Mouse (Mus musculus): ENCODE measurements at regions not wholly inside any gene's neighbourhood (a gene's known extent, or its start where the extent isn't known, plus 50 kb on each side); places are given as distances from the start of the nearest gene placed in this dataset.

GRCm38 (mm10) chr4:98282275-98282674, 100.8 kb downstream of the Tm2d1 start:
- DNase-seq (ENCODE audit: low spot score in 2 of 2), result no peak

GRCm38 (mm10) chr4:98258336-98258735, 124.8 kb downstream of the Tm2d1 start:
- DNase-seq (ENCODE audit: low spot score in 2 of 2), result no peak

GRCm38 (mm10) chr4:98257711-98258110, 125.4 kb downstream of the Tm2d1 start:
- no peak for DNase-seq (ENCODE audit: low spot score in 2 of 2)

- peak in 1 of 2 experiments; percentile 18 for DNase-seq (ENCODE audit: low spot score in 2 of 2)
Observed at GRCm38 (mm10) chr4:98254856-98255853, 128.0 kb downstream of the Tm2d1 start.

GRCm38 (mm10) chr4:98243941-98244929, 138.9 kb downstream of the Tm2d1 start:
- peak in 1 of 2 experiments; percentile 27 for DNase-seq (ENCODE audit: low spot score in 2 of 2)

GRCm38 (mm10) chr4:98243502-98243901, 139.6 kb downstream of the Tm2d1 start:
- no peak for DNase-seq (ENCODE audit: low spot score in 2 of 2)

- DNase-seq (ENCODE audit: low spot score in 2 of 2), result no peak
Observed at GRCm38 (mm10) chr4:98241921-98242320, 141.2 kb downstream of the Tm2d1 start.

GRCm38 (mm10) chr4:98240289-98240688, 142.8 kb downstream of the Tm2d1 start:
- DNase-seq (ENCODE audit: low spot score in 2 of 2), result no peak

- no peak for DNase-seq (ENCODE audit: low spot score in 2 of 2)
Observed at GRCm38 (mm10) chr4:98238075-98238474, 145.0 kb downstream of the Tm2d1 start.

- no peak for DNase-seq (ENCODE audit: low spot score in 2 of 2)
Observed at GRCm38 (mm10) chr4:98237475-98237874, 145.6 kb downstream of the Tm2d1 start.

- DNase-seq (ENCODE audit: low spot score in 2 of 2), result no peak
Observed at GRCm38 (mm10) chr4:98236006-98236783, 146.9 kb downstream of the Tm2d1 start.

GRCm38 (mm10) chr4:98228193-98228592, 154.9 kb downstream of the Tm2d1 start:
- no peak for DNase-seq (ENCODE audit: low spot score in 2 of 2)

- DNase-seq (ENCODE audit: low spot score in 2 of 2), result no peak
Observed at GRCm38 (mm10) chr4:98224366-98224765, 158.7 kb downstream of the Tm2d1 start.

GRCm38 (mm10) chr4:98223429-98223828, 159.7 kb downstream of the Tm2d1 start:
- DNase-seq (ENCODE audit: low spot score in 2 of 2), result no peak

GRCm38 (mm10) chr4:98221566-98221965, 161.5 kb downstream of the Tm2d1 start:
- no peak for DNase-seq (ENCODE audit: low spot score in 2 of 2)

- no peak for DNase-seq (ENCODE audit: low spot score in 2 of 2)
Observed at GRCm38 (mm10) chr4:98215218-98215617, 167.9 kb downstream of the Tm2d1 start.

- no peak for DNase-seq (ENCODE audit: low spot score in 2 of 2)
Observed at GRCm38 (mm10) chr4:98207446-98207845, 175.7 kb downstream of the Tm2d1 start.

GRCm38 (mm10) chr4:98206245-98206970, 176.7 kb downstream of the Tm2d1 start:
- DNase-seq (ENCODE audit: low spot score in 2 of 2), result no peak

- no peak for DNase-seq (ENCODE audit: low spot score in 2 of 2)
Observed at GRCm38 (mm10) chr4:98203129-98203528, 180.0 kb downstream of the Tm2d1 start.

- DNase-seq (ENCODE audit: low spot score in 2 of 2), result no peak
Observed at GRCm38 (mm10) chr4:98202232-98202631, 180.9 kb downstream of the Tm2d1 start.

Measured in gastrocnemius, postnatal 4 days (tissue).